Mouse (Mus musculus): Measurements from ENCODE around the gene Cysltr2. TPM values are rescaled to one million over a fixed set of nuclear protein-coding genes. Genes with fewer than 3 reads are reported as not detected.

Gene Cysltr2
- not detected in 2 replicates for polyA plus RNA-seq (2016; fragmentation: Nextera tagmentation; extraction: Ambion mirVana)

GRCm38 (mm10) chr14:73048937-73049336, at the start of gene Cysltr2:
Gene Cysltr2, minus strand, starts transcription at chr14:73049114.
- WGBS: 62% methylated on average over 6 of the region's 6 CpGs

GRCm38 (mm10) chr14:73094802-73095550, 46.1 kb upstream of the Cysltr2 start:
- H3K9ac ChIP-seq: no peak overlapping the region
- no peaks in the 10 kb centered on the region for H3K9me3 ChIP-seq
- WGBS: 79% methylated on average over 13 of the region's 13 CpGs
- no peak for ATAC-seq (ENCODE audit: low FRiP score)
- no peak overlapping the region for H3K27ac ChIP-seq
- H3K4me3 ChIP-seq (replicated peaks): no peak overlapping the region
- no peaks in the 10 kb centered on the region; the same call in 1 of the 2 replicates for H3K27me3 ChIP-seq
- H3K4me2 ChIP-seq: no peak overlapping the region
- no peaks in the 10 kb centered on the region for H3K4me1 ChIP-seq
- no peaks in the 10 kb centered on the region for H3K36me3 ChIP-seq (replicated peaks)

More at GRCm38 (mm10) chr14:73048937-73049336, at the start of gene Cysltr2:
- Histone ChIP-seq H3K4me2 (no peak within 1 kb of the TSS), H3K4me3 (replicated peaks) (no peak within 1 kb of the TSS), H3K36me3 (replicated peaks) (no peaks in the 10 kb centered on the region), H3K27me3 (no peaks in the 10 kb centered on the region), H3K9ac (no peak within 1 kb of the TSS), H3K27ac (no peak within 1 kb of the TSS), H3K9me3 (no peaks in the 10 kb centered on the region), H3K4me1 (no peaks in the 10 kb centered on the region)
- no peak for ATAC-seq (ENCODE audit: low FRiP score)

GRCm38 (mm10) chr14:73092871-73093270, 44.0 kb upstream of the Cysltr2 start:
- no peak for ATAC-seq (ENCODE audit: low FRiP score)
- H3K36me3 ChIP-seq (replicated peaks): no peaks in the 10 kb centered on the region
- no peak overlapping the region for H3K27ac ChIP-seq
- no peak overlapping the region for H3K4me3 ChIP-seq (replicated peaks)
- H3K9me3 ChIP-seq: no peaks in the 10 kb centered on the region
- H3K9ac ChIP-seq: no peak overlapping the region
- no peak overlapping the region for H3K4me2 ChIP-seq
- no peaks in the 10 kb centered on the region for H3K4me1 ChIP-seq
- no peaks in the 10 kb centered on the region for H3K27me3 ChIP-seq
- 91% methylated on average over 3 of the region's 3 CpGs for WGBS

- Histone ChIP-seq H3K9ac (no peak overlapping the region), H3K4me1 (no peaks in the 10 kb centered on the region), H3K27me3 (no peaks in the 10 kb centered on the region), H3K4me3 (replicated peaks) (no peak overlapping the region), H3K9me3 (no peaks in the 10 kb centered on the region), H3K27ac (no peak overlapping the region), H3K36me3 (replicated peaks) (no peaks in the 10 kb centered on the region), H3K4me2 (no peak overlapping the region)
- WGBS: 90% methylated on average over 1 of the region's 1 CpGs
- no peak for ATAC-seq (ENCODE audit: low FRiP score)
Measured at GRCm38 (mm10) chr14:73088224-73088623, 39.3 kb upstream of the Cysltr2 start.

- Histone ChIP-seq H3K9me3 (no peaks in the 10 kb centered on the region), H3K4me2 (no peak overlapping the region), H3K27ac (no peak overlapping the region), H3K9ac (no peak overlapping the region), H3K27me3 (no peaks in the 10 kb centered on the region), H3K4me3 (replicated peaks) (no peak overlapping the region), H3K4me1 (no peaks in the 10 kb centered on the region), H3K36me3 (replicated peaks) (no peaks in the 10 kb centered on the region)
- ATAC-seq (ENCODE audit: low FRiP score): no peak
- WGBS: 82% methylated on average over 5 of the region's 5 CpGs
Measured at GRCm38 (mm10) chr14:73087746-73088145, 38.8 kb upstream of the Cysltr2 start.

- 78% methylated on average over 5 of the region's 5 CpGs for WGBS
- Histone ChIP-seq H3K9me3 (no peaks in the 10 kb centered on the region), H3K27ac (no peak overlapping the region), H3K4me2 (no peak overlapping the region), H3K36me3 (replicated peaks) (no peaks in the 10 kb centered on the region), H3K4me1 (no peaks in the 10 kb centered on the region), H3K27me3 (no peaks in the 10 kb centered on the region), H3K4me3 (replicated peaks) (no peak overlapping the region), H3K9ac (no peak overlapping the region)
- ATAC-seq (ENCODE audit: low FRiP score): no peak
Measured at GRCm38 (mm10) chr14:73087247-73087646, 38.3 kb upstream of the Cysltr2 start.

GRCm38 (mm10) chr14:73086425-73086824, 37.5 kb upstream of the Cysltr2 start:
- H3K27ac ChIP-seq: no peak overlapping the region
- no peaks in the 10 kb centered on the region for H3K27me3 ChIP-seq
- no peaks in the 10 kb centered on the region for H3K36me3 ChIP-seq (replicated peaks)
- H3K9me3 ChIP-seq: no peaks in the 10 kb centered on the region
- no peak for ATAC-seq (ENCODE audit: low FRiP score)
- H3K4me2 ChIP-seq: no peak overlapping the region
- H3K4me1 ChIP-seq: no peaks in the 10 kb centered on the region
- 75% methylated on average over 3 of the region's 3 CpGs for WGBS
- no peak overlapping the region for H3K4me3 ChIP-seq (replicated peaks)
- no peak overlapping the region for H3K9ac ChIP-seq

- no peak for ATAC-seq (ENCODE audit: low FRiP score)
- 89% methylated on average over 2 of the region's 2 CpGs for WGBS
- no peaks in the 10 kb centered on the region for H3K4me1 ChIP-seq
Measured at GRCm38 (mm10) chr14:73083563-73083962, 34.6 kb upstream of the Cysltr2 start.

GRCm38 (mm10) chr14:73064460-73064859, 15.5 kb upstream of the Cysltr2 start:
- Histone ChIP-seq H3K36me3 (replicated peaks) (no peaks in the 10 kb centered on the region), H3K9me3 (no peaks in the 10 kb centered on the region), H3K27ac (no peak overlapping the region), H3K4me3 (replicated peaks) (no peak overlapping the region), H3K4me1 (no peaks in the 10 kb centered on the region), H3K4me2 (no peak overlapping the region), H3K9ac (no peak overlapping the region), H3K27me3 (no peaks in the 10 kb centered on the region)
- ATAC-seq (ENCODE audit: low FRiP score): no peak
- WGBS: 81% methylated on average over 7 of the region's 7 CpGs

More at GRCm38 (mm10) chr14:73083563-73083962, 34.6 kb upstream of the Cysltr2 start:
- no peak overlapping the region for H3K4me2 ChIP-seq
- no peak overlapping the region for H3K4me3 ChIP-seq (replicated peaks)
- no peaks in the 10 kb centered on the region for H3K9me3 ChIP-seq
- no peak overlapping the region for H3K27ac ChIP-seq
- no peaks in the 10 kb centered on the region for H3K36me3 ChIP-seq (replicated peaks)
- H3K9ac ChIP-seq: no peak overlapping the region
- H3K27me3 ChIP-seq: no peaks in the 10 kb centered on the region

- H3K4me1 ChIP-seq: no peaks in the 10 kb centered on the region
- H3K27ac ChIP-seq: no peak overlapping the region
- WGBS: 86% methylated on average over 2 of the region's 2 CpGs
- no peak overlapping the region for H3K4me2 ChIP-seq
- ATAC-seq (ENCODE audit: low FRiP score): no peak
- no peak overlapping the region for H3K4me3 ChIP-seq (replicated peaks)
- no peak overlapping the region for H3K9ac ChIP-seq
- no peaks in the 10 kb centered on the region for H3K36me3 ChIP-seq (replicated peaks)
- H3K9me3 ChIP-seq: no peaks in the 10 kb centered on the region
- no peaks in the 10 kb centered on the region for H3K27me3 ChIP-seq
Measured at GRCm38 (mm10) chr14:73058755-73059154, 9.8 kb upstream of the Cysltr2 start.

- no peak for ATAC-seq (ENCODE audit: low FRiP score)
- no peak overlapping the region for H3K4me3 ChIP-seq (replicated peaks)
Measured at GRCm38 (mm10) chr14:73057764-73058163, 8.8 kb upstream of the Cysltr2 start.

GRCm38 (mm10) chr14:73056813-73057212, 7.9 kb upstream of the Cysltr2 start:
- Histone ChIP-seq H3K9me3 (no peaks in the 10 kb centered on the region), H3K4me1 (no peaks in the 10 kb centered on the region), H3K4me2 (no peak overlapping the region), H3K4me3 (replicated peaks) (no peak overlapping the region), H3K36me3 (replicated peaks) (no peaks in the 10 kb centered on the region), H3K27me3 (no peaks in the 10 kb centered on the region), H3K27ac (no peak overlapping the region), H3K9ac (no peak overlapping the region)
- no peak for ATAC-seq (ENCODE audit: low FRiP score)
- 93% methylated on average over 6 of the region's 6 CpGs for WGBS

More at GRCm38 (mm10) chr14:73057764-73058163, 8.8 kb upstream of the Cysltr2 start:
- Histone ChIP-seq H3K27me3 (no peaks in the 10 kb centered on the region), H3K27ac (no peak overlapping the region), H3K9me3 (no peaks in the 10 kb centered on the region), H3K4me2 (no peak overlapping the region), H3K9ac (no peak overlapping the region), H3K4me1 (no peaks in the 10 kb centered on the region), H3K36me3 (replicated peaks) (no peaks in the 10 kb centered on the region)
- WGBS: 78% methylated on average over 10 of the region's 10 CpGs

Measured in forebrain, embryonic 12.5 days (tissue).